Mouse (Mus musculus) cerebellum, adult 2 months (tissue): Measurements from ENCODE around the gene Aldh1b1. TPM values are rescaled to one million over a fixed set of nuclear protein-coding genes. Genes with fewer than 3 reads are reported as not detected.

Source experiments
- DNase-seq, 2 experiments: peaks; one replicate each; pipeline ENCODE4 v3.0.0; 2021
- H3K27ac ChIP-seq: fragments of 200-500 bp; 2 replicates; pipeline ENCODE4 v1.5.1; 2012; ENCODE audit warnings: low read length, control low read depth, inconsistent platforms; ENCODE audit not compliant: insufficient read depth
- H3K27me3 ChIP-seq: fragments of 200-500 bp; 2 replicates; pipeline ENCODE4 v1.6.1; 2012; ENCODE audit warnings: inconsistent platforms, mild to moderate bottlenecking, low read length, moderate library complexity; ENCODE audit not compliant: control insufficient read depth, insufficient read depth
- H3K4me1 ChIP-seq: fragments of 200-500 bp; 2 replicates; pipeline ENCODE4 v1.6.1; 2011; ENCODE audit warnings: low read length; ENCODE audit not compliant: control insufficient read depth, insufficient read depth
- H3K4me3 ChIP-seq: fragments of 200-500 bp; replicated peaks from 2 replicates; pipeline ENCODE3; 2011; ENCODE audit warnings: mild to moderate bottlenecking, low read depth, low read length, control low read depth; ENCODE audit not compliant: insufficient read depth
- CTCF ChIP-seq: fragments of 200-500 bp; IDR thresholded peaks from 2 replicates; pipeline ENCODE4 v1.5.1; 2011; ENCODE audit warnings: low read depth, mild to moderate bottlenecking, control low read depth, low read length, moderate library complexity, borderline replicate concordance; ENCODE audit not compliant: insufficient read depth
- POLR2A ChIP-seq: fragments of 200-500 bp; IDR thresholded peaks from 2 replicates; pipeline ENCODE4 v1.6.1; 2011; ENCODE audit warnings: low read length, control low read depth, borderline replicate concordance; ENCODE audit not compliant: insufficient read depth
- WGBS: fragments of 180-500 bp; shearing (Covaris S2); methylation state at CpG from one replicate; pipeline ENCODE4 v1.1.7; 2018; 5-methylcytosine and 5-hydroxymethylcytosine counted together
- polyA plus RNA-seq: library from polyadenylated mRNA; depleted of rRNA; stranded (reverse); fragments of >200 nt; gene quantifications from 2 replicates; pipeline ENCODE4 v1.2.3, GENCODE M21; 2012

The Aldh1b1 gene
- polyA plus RNA-seq, 1 experiment = 2.7 TPM

GRCm38 (mm10) chr4:45769141-45769540, 29.7 kb upstream of the Aldh1b1 start:
- WGBS = 73% methylated on average over 10 of the region's 10 CpGs
- peaks cover 12% of the 10 kb centered on the region for H3K4me1 ChIP-seq
- no peaks in the 10 kb centered on the region; the same call in 1 of the 2 replicates for H3K27me3 ChIP-seq
- H3K4me3 ChIP-seq = no peak overlapping the region
- DNase-seq = no peak
- no peak overlapping the region for H3K27ac ChIP-seq
- TF ChIP-seq POLR2A (no peak), CTCF (no peak)

GRCm38 (mm10) chr4:45769791-45770637, 28.8 kb upstream of the Aldh1b1 start:
- DNase-seq = no peak
- H3K4me1 ChIP-seq = peaks cover 8% of the 10 kb centered on the region
- no peak overlapping the region for H3K4me3 ChIP-seq
- H3K27ac ChIP-seq = no peak overlapping the region
- TF ChIP-seq CTCF = no peak
- TF ChIP-seq POLR2A = no peak
- no peaks in the 10 kb centered on the region; the same call in 1 of the 2 replicates for H3K27me3 ChIP-seq
- 88% methylated on average over 10 of the region's 10 CpGs for WGBS

GRCm38 (mm10) chr4:45770638-45771033, 28.2 kb upstream of the Aldh1b1 start:
- Histone ChIP-seq H3K4me1 (peaks cover 2% of the 10 kb centered on the region; the same call in 1 of the 2 replicates), H3K4me3 (no peak overlapping the region), H3K27me3 (no peaks in the 10 kb centered on the region; the same call in 1 of the 2 replicates), H3K27ac (no peak overlapping the region)
- WGBS = 88% methylated on average over 4 of the region's 4 CpGs
- no peak for DNase-seq
- TF ChIP-seq POLR2A (no peak), CTCF (no peak)

- Histone ChIP-seq H3K27ac (no peak overlapping the region), H3K4me1 (no peaks in the 10 kb centered on the region), H3K4me3 (no peak overlapping the region), H3K27me3 (no peaks in the 10 kb centered on the region; the same call in 1 of the 2 replicates)
- no peak for DNase-seq
- WGBS = 77% methylated on average over 8 of the region's 8 CpGs
- no peak for TF ChIP-seq CTCF
- TF ChIP-seq POLR2A = no peak
Measured at GRCm38 (mm10) chr4:45771173-45771572, 27.6 kb upstream of the Aldh1b1 start.

- TF ChIP-seq POLR2A (no peak), CTCF (peak; percentile 52; the same call in 1 of the 2 replicates)
- DNase-seq = peak; percentile 41 to 51
- no peak overlapping the region for H3K27ac ChIP-seq
- WGBS = 1% methylated on average over 5 of the region's 5 CpGs
- no peaks in the 10 kb centered on the region for H3K4me1 ChIP-seq
- no peaks in the 10 kb centered on the region; the same call in 1 of the 2 replicates for H3K27me3 ChIP-seq
- H3K4me3 ChIP-seq = no peak overlapping the region
Measured at GRCm38 (mm10) chr4:45771619-45772018, 27.2 kb upstream of the Aldh1b1 start.

- Histone ChIP-seq H3K27me3 (peaks cover 2% of the 10 kb centered on the region; the same call in 1 of the 2 replicates), H3K4me3 (no peak overlapping the region), H3K4me1 (peaks cover 5% of the 10 kb centered on the region), H3K27ac (no peak overlapping the region)
- no peak for DNase-seq
- TF ChIP-seq CTCF = no peak
- no peak for TF ChIP-seq POLR2A
- 76% methylated on average over 1 of the region's 1 CpGs for WGBS
Measured at GRCm38 (mm10) chr4:45783671-45784070, 15.2 kb upstream of the Aldh1b1 start.

GRCm38 (mm10) chr4:45785959-45786358, 12.9 kb upstream of the Aldh1b1 start:
- TF ChIP-seq CTCF (no peak), POLR2A (no peak)
- Histone ChIP-seq H3K27ac (no peak overlapping the region), H3K4me1 (peaks cover 16% of the 10 kb centered on the region), H3K27me3 (peaks cover 2% of the 10 kb centered on the region; the same call in 1 of the 2 replicates), H3K4me3 (no peak overlapping the region)
- 3% methylated on average over 2 of the region's 2 CpGs for WGBS
- no peak for DNase-seq

GRCm38 (mm10) chr4:45786674-45787073, 12.1 kb upstream of the Aldh1b1 start:
- peaks cover 2% of the 10 kb centered on the region; the same call in 1 of the 2 replicates for H3K27me3 ChIP-seq
- peaks cover 16% of the 10 kb centered on the region for H3K4me1 ChIP-seq
- 50% methylated on average over 4 of the region's 4 CpGs for WGBS
- H3K27ac ChIP-seq = no peak overlapping the region
- DNase-seq = no peak
- H3K4me3 ChIP-seq = no peak overlapping the region
- TF ChIP-seq POLR2A = no peak
- no peak for TF ChIP-seq CTCF
